Mouse (Mus musculus): ENCODE data around the gene Capn8.

The Capn8 gene

DNA sequence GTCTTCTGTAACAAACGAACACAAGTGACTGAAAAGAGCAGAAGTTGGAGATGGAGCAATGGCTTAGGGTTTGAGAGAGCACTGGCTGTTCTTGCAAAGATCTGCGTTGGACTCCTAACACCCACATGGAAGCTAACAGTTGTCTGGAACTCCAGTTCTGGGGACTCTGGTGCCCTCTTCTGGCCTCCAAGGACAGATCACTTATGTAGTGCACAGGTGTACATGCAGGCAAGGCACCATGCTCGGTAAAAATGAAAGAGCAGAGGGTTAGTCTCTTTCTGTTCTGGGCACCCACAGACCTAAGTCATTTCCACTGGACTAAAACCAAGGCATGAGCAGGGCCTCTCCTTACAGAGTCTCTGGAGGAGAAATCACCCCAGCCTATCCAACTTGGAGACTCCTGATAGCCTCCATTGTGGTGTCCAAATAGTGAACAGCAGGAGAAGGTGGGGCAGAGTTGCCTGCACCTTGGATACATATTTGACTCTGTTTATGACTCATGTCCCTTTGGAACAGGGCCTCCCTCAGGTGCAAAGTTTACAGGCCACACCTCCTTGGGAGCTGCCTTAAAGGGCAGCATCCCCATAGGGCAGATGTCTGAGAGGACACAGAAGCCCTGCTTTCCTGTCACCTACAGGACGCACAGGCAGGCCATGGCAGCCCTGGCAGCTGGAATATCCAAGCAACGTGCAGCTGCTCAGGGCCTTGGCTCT, at the start of gene Capn8:
TSS of gene Capn8 (plus strand) at position 600 of the 713 bp plus-strand sequence.
- DNase-seq (ENCODE audit: extremely low spot score, low read depth, low spot score) = no peak

DNA sequence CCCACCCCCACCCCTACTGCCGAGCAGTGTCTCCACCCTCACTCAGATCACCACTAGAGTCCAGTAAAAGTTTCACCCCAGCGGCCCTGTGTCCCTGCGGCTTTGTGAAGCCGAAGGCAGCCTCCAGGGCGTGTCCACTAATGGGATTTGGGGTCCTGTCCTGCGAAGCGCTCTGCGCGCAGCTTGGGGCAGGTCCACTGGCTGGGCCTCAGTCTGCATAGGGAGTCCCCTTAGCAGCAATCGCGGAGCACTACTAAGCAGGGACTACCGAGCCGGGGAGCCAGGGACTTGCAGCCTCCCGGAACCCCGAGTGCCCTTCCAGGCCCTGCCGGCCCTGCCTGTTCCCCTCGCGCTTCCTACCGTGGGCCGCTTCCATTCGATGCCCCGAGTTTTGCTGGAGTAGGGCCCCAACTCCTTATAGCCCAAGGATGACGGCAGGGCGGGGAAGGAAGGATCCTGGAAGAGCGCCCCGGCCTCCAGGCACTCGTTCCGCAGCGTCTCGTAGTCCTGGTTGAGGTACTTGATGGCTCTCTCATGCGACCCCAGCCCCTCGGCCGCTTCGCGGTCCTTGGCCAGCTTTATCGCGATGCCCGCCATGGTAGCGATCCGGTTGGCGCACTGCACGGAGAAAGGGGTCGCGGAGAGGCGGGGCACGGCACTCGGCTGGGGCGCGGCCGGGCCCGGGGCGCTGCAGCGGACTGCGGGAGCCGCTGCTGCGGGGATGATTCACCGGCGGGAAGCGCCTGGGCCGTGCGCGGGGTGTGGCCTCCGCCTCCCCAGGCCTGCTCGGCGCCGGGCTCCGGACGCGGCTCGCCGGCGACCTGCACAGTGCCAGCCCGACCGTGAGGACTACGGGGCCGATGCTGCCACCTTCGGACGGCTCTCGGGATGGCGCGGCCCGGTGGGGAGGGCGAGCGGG, 47.8 kb upstream of the Capn8 start, which contains the start of gene Capn2:
TSS of gene Capn2 (minus strand) at position 851 of the 919 bp plus-strand sequence.
- DNase-seq (ENCODE audit: extremely low spot score, low read depth, low spot score) = no peak

DNA sequence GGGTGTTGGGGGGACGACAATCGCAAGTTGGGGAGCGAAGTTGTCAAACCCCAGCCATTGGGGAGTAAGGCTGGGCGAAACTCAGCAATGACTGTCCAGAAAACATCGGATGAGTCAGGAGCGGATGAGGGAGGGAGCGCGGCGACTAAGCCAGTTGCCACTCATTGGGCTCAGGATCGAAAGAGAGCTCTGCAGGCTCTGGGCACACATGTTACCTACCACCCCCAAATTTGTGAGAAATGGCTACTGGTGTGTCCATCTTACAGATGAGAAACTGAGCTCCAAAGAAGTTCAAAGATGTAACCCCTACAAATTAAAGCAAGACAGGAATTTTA, 47.2 kb upstream of the Capn8 start:
- DNase-seq (ENCODE audit: extremely low spot score, low read depth, low spot score) = no peak

DNA sequence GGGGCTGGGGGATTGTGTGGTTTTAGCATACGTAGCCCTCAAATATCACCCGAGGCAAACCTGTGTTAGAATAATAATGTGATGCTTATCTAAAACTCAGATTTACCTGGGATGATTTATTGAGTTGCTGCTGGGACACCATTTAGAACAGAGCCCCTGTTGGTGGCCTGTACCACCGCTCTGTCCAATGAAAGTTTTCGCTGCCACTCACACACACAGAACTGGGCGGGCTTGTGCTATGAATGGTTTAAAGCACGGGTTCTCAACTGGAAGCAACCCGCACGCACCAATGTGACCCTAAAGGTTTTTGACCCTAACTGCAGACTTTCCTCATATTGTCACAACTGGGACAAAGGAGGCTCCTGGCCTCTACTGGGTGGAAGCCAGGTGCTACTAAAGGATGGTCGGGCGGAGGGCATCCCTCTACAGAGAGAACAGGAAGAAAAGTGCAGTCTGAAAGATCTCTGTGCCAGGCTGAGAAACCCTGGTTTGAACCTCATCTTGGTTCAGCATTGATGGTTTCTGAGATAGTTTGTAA, 46.6 kb upstream of the Capn8 start:
- no peak for DNase-seq (ENCODE audit: extremely low spot score, low read depth, low spot score)

DNA sequence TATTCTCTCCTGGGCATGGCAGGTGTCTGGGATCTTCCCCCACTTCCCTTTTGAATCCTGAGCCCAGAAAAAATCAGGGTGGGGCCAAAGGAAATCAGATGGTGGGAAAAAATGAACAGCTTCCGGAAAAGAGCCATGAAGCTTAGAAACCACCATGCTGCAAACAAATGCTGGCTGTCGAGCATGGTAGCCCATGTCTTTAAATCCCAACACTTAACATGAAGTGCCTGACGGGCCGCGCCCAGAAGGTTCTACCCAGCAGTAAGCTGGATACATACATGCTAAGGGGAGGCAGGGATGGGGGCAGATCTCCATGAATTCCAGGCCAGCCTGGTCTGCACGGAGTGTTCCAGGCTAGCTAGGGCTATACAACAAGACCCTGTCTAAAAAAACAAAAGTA, 46.0 kb upstream of the Capn8 start:
- no peak for DNase-seq (ENCODE audit: extremely low spot score, low read depth, low spot score)

DNA sequence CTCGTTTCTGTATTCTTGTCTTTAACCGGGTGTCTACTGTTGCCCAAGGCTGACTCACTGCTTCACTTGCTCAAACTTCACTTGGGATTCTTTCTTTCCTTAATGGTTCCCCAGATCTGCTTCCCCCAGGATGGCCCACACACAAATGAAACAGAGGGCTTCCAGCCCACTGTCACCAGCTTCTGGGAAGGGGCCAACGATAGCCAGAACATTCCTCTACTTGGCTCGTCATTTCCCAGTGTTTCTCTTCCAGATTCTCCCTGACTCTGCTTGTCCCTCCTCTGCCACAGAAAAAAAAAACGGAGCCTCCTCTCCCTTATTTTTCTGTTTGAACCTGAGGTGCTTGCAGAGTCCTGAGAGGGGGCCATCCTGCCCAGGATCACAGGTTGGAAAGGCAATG, 45.5 kb upstream of the Capn8 start:
- no peak for DNase-seq (ENCODE audit: extremely low spot score, low read depth, low spot score)

DNA sequence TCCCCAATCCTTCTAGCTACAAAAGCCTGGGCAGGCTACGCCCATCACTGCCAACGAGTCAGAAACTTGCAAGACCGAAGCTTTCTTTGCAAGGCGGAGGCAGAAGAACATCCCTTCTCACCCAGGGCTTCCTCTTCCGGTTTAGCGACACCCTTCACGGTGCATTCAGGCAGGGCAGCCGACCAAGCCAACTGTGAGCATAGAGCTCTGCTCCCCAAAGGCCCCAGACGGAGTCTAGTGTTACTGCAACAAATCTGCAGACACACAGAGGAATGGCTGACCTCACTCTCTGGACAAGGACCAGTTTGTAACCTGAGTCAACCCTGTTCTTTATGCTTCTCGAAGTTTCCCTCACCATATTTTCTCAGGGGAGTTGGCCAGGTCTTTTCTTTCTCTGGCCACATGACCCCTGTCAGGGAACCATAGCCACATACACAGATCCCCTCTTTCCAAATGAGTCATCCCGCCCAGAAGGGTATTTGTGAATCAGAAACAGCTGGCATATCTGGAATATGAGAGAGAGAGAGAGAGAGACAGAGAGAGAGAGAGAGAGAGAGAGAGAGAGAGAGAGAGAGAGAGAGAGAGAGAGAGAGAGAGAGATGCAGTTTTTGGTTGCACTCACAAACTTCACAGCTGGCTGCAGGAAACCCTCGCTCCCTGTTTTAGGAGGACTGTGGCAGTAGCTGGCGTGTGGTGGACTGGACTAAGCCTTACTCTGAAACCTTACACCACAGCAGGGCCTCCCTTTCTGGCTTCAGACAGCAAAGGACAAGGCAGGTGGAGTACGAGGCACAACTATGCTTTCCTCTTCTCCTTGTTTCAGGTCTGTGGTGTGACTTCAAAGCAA, 44.5 kb upstream of the Capn8 start:
- no peak for DNase-seq (ENCODE audit: extremely low spot score, low read depth, low spot score)

DNA sequence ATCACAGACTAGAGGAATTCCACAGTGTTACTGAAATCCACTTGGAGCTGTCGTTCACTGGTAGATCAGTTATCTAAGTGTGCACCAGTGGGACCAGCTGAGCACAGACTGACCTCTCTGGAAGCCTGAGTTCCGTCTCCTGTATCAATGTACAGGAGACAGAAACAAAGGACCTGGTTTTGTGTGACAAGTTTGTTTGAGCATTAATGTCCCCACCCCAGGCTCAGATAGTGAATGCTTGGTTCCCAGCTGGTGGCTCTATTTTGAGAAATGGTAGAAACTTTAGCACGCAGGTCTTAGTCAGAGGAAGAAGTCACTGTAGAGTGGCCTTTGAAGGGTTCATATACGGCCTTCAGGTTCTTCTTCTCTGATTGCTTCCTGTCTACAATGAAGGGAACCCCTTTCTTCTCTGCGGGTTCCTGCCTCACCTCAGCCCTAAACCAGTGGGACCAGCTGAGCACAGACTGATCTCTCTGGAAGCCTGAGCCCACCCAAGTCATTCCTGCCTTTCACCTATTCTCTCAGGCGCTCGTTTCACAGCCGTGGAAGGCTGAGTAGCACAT, 43.8 kb upstream of the Capn8 start:
- DNase-seq (ENCODE audit: extremely low spot score, low read depth, low spot score) = no peak

DNA sequence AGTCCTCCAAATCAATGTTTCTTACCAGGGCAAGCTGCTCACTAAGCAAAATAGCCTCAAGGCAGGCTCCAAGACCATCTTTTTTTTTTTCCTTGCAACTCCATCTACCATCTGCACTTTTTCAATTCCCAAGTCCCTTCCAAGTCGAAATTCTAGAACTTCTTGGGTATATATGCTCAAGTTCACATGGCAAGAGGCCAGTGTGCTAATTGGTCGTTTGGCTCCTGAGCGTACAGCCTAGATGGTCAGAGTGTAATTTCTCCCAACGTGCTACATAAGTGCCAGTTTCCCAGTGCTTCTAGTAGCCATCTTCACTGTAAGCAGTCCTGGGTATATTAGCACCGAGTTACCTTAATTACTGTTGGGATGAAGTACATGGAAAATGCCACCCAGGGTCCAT, 41.8 kb upstream of the Capn8 start:
- no peak for DNase-seq (ENCODE audit: extremely low spot score, low read depth, low spot score)

DNA sequence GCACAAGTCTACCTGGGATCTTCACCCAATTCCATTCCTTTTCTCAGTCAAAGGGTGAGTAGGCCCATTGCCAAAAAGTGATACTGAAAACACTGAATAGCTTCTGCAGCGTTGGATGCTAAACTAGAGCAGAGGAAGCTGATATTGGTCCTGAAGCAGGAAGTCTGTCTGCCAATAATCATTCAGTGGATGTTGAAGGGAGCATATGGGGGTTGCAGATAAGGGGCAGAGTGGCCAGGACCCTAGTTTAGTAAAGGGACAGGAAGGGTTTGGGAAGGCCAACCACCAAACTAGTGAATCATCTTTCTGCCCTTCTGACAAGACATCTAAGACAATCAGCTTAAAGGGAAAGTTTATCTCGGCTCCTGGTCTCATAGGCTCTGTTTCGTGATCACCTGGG, 41.1 kb upstream of the Capn8 start:
- DNase-seq (ENCODE audit: extremely low spot score, low read depth, low spot score) = no peak

DNA sequence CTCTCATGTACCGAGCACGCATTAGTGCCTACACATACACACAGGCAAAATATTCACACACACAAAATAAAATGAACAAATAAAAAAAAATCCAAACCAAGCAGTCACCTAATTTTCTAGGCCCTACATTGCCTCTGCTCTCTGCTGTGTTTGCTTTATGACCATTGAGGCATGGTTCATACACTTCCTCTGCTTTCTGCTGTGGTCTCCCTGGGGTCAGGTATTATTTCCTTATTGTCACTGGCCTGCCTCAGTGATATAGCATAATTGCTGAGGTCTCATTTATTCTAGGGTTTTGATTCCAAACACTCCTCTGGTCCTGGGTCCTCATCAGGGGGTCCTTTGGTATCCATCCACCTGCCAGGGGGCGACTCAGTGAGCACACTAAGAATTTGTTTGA, 39.2 kb upstream of the Capn8 start:
- no peak for DNase-seq (ENCODE audit: extremely low spot score, low read depth, low spot score)

DNA sequence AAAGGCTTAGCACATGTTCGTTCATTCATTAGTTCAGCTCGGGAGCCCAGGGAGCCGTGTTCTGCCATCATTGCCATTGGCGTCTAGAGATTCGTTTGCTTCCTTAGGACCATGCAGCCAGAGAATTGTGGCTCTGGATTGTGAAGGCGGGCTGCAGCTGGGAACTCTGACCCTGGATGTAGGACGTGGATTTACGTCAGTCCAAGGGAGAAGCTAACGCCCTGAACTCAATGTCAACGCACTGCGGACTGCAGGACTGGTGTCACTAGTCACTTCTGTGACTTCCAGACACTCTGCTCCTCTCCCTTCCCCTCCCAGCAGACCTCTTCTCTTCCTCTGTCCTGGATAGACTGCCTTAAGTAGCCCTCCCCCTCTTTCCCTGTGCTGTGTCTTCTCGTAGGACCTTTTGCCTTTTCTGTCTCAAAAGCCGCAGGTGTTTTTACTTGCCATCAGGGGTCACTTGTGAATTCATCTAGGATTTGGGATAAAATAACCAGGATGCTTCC, 37.5 kb upstream of the Capn8 start:
- no peak for DNase-seq (ENCODE audit: extremely low spot score, low read depth, low spot score)

DNA sequence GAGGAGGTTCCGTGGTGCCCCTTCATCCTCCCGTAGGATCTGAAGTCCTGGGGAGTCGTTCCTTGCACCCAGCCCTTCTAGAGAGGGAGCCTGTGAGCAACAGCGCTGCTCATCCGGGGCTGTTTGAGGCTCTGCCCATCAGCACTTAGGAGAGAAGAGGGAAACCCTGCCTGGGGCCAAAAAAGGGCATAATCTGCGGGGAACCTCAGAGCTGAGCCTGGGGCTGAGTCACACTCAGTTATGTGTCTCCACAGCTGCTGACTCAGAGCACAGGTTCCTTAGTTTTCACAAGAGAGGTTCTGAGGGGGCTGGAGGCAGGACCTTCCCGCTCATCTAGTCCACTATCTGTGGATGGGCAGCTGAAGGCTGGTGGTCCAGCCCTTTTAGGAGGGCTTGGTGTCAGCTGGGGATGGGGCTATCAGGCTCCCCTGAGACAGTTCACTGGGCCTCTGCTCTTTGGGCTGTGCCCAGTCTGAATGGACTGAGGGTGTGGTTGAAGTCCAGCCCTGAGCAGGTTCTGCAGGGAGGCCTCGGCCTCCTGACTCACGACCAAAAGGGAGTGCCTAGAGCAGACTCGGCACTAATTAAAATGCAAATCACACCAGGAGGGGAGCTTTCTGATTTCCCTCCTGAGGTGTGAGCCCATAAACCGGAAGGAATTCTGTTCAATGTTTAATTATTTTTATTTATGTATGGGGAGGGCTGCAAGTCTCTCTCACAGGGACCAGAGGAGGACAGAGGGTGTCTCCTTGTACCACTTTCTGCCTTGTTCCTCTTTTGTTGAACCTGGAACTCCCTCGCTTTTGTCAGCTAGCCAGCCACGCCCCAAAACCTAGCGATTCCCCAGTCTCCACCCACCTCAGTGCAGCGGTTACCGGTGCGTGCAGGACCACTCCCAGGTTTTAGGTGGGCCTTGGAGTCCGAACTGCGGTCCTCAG, 36.6 kb upstream of the Capn8 start:
- no peak for DNase-seq (ENCODE audit: extremely low spot score, low read depth, low spot score)

DNA sequence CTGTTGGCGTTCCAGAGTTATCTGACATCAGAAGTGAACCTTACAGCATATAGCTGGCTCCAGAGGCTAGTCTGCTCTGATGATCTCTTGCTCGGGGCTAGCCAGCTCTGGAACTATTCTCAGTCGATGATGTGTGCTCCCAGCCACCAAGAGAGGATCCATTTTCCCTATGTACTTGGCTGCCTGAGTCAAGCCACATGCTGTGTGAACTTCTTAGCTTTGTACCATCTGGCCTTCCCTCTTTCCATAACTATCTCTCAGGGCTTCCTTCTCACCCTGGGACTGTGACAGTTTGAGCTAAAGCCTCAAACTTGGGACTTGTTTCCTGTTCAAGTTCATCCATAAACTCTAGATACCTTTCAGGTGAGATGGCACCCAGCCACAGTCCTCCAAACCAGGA, 31.2 kb upstream of the Capn8 start:
- DNase-seq (ENCODE audit: extremely low spot score, low read depth, low spot score) = no peak

DNA sequence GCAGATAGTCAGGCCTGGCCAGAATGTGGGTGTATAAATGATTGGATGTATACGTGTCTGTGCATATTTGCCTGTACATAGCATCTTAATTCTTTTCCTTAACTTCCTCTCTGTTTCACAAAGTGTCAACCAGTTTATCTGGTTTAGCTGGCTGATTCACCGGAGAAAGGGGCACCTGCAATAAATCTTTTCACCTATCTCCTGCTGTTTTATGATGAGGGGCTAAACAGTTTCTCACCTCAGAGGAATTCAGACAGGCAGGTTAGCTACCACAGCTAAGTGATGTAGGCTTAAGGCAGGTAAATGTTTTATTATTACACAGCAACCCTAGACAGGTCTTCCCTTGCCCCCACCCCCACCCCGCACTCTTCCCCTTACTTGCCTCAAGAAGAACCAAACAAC, 29.7 kb upstream of the Capn8 start:
- DNase-seq (ENCODE audit: extremely low spot score, low read depth, low spot score) = no peak

DNA sequence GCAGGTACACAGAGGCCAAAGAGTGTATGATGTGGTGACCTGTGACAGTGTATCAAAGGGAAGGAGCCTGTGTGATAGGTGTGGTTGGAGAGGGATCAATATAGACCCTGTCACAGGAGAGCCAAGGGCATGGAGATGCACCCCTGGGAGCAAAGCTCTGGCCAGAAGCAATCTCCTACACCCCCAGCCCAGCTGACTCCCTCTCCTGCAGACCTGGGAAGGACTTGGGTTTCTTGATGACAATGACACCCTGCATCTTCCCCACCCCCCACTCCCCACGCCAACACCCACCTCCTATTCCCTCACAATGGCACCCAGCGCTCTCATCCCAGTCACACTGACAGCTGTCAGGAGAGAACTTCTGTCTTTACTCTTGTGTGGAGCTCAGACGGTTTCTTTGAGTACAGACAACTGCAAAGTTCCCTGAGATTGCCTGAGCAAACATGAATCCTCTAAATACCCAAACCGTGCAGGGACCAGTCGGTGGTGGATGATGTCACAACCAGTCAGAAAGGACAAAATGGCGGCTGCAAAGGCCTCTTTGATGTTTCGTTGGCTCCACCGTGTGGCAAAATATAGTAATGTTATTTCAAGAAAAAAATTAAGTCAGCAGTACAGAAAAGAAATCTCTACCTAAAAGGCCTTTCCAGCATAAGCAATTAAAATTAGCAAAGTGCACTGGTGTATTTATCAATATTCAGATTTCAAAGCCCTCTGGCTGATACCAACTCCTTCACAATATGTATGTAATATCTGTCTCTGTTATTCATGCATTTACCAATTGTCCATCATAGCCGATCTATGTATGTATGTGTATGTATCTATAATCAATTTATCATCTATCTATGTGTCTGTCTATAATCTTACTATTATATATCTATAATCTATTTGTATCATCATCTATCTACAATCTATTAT, 25.5 kb upstream of the Capn8 start:
- DNase-seq (ENCODE audit: extremely low spot score, low read depth, low spot score) = peak; percentile 81

DNA sequence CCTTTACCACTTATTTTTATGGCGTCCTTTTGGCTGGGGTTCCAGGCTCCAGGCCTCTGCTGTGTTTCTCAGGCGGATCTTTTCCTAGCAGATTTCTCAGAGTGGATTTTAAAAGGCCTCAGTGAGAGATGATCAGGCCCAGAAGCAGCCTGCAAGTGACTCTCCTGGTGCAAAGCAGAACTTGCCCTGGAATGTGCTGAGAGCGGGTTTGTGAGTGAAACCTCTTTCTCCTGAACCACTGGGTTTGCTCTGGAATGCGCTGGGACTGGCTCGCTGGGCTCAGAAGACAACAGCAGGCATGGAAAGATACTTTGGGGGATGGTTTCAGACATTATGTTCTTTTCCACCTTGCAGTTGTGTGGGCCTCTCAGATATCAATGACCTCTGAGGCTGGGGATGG, 22.7 kb upstream of the Capn8 start:
- DNase-seq (ENCODE audit: extremely low spot score, low read depth, low spot score) = no peak

DNA sequence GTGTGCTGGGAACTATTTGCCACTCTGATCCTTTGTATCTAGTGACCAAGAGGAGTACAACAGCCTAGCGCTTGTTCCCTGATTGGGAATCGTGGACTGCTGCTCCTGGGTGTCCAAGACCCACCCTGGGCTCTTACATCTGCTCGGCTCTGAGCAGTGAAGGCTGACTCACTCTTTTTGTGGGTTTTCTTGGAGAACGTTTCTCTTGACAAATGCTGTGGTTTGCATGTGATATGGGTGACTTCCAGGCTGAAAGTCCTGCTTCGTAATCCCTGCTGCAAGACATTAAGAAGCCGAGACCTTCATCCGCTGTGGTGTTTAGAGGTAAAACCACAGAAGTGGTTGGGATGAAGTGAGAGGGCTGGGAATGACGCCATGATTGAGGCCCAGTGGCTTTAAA, 21.7 kb upstream of the Capn8 start:
- no peak for DNase-seq (ENCODE audit: extremely low spot score, low read depth, low spot score)

DNA sequence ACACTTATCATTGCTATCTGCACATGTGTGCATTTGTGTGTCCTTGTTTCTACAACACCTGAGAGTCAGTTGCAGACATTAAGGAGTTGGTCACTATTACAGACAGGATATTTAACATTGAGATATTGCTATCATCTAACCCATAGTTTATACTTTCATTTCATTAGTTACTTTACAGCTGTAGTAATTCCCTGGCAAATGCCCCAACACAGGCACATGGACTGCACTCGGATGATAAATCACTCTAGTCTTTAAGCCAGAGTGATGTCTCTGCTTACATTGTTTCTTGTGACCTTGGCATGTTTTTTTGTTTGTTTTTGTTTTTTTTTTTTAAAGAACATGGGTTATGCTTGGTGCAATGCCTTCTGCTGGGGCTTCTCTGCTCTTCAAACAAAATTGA, 20.9 kb upstream of the Capn8 start:
- DNase-seq (ENCODE audit: extremely low spot score, low read depth, low spot score) = no peak

All from hindlimb bud, embryonic 11.5 days (tissue).